Comparison of ENCODE assay signal across 7 mouse cellular contexts in the genomic region with DNA sequence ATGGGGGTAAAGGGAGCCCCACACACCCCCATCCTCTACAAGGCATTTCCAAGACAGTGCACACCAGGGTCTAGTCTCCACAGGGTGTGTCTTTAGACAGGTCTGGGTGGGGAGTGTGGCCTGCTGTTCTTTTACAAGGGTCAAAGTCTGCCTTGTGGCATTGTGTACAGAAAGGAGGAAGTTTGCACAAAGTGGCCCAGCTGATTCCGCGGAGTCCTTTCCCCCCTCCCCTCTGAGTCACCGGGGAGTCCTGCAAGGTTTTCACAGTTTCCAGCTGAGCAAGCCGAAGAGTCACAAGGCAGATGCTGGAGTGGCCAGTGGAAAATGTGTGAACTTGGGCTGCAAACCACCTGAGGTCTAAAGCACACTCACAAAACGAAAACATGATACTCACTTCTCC.
DNase-seq lines count a peak whose midpoint lies in the region; ATAC-seq and TF ChIP-seq lines count a peak whose summit lies in the region.

No protein-coding gene starts in this region.

- no peak overlapping the region for H3K9ac ChIP-seq in heart, postnatal 0 days (replicated peaks; ENCODE audit: low read depth, low read length)
- H3K9ac ChIP-seq in liver, embryonic 11.5 days (ENCODE audit: low read depth, low read length), result no peak overlapping the region
- H3K9ac ChIP-seq in forebrain, embryonic 14.5 days (ENCODE audit: low read length), result no peak overlapping the region
- no peak overlapping the region for H3K9ac ChIP-seq in hindbrain, embryonic 13.5 days

- 25% methylated on average over 5 of the region's 5 CpGs for WGBS in heart, postnatal 0 days
- 23% methylated on average over 5 of the region's 5 CpGs for WGBS in liver, embryonic 11.5 days
- WGBS in small intestine, adult 2 months, result 6% methylated on average over 5 of the region's 5 CpGs
- 66% methylated on average over 5 of the region's 5 CpGs for WGBS in forebrain, embryonic 14.5 days
- 50% methylated on average over 5 of the region's 5 CpGs for WGBS in hindbrain, embryonic 13.5 days

- ATAC-seq in heart, postnatal 0 days (ENCODE audit: insufficient read depth, low read depth), result no peak
- peak; percentile 49; the same call in 1 of the 2 replicates for ATAC-seq in liver, embryonic 11.5 days (replicated peaks; ENCODE audit: low FRiP score)
- ATAC-seq in forebrain, embryonic 14.5 days, result no peak
- ATAC-seq in hindbrain, embryonic 13.5 days (ENCODE audit: low FRiP score), result no peak

- H3K36me3 ChIP-seq in heart, postnatal 0 days (replicated peaks; ENCODE audit: control insufficient read depth, insufficient read depth, low read length), result no peaks in the 10 kb centered on the region
- H3K36me3 ChIP-seq in liver, embryonic 11.5 days (ENCODE audit: control insufficient read depth, insufficient read depth, low read length), result no peaks in the 10 kb centered on the region
- no peaks in the 10 kb centered on the region for H3K36me3 ChIP-seq in small intestine, adult 2 months (ENCODE audit: control insufficient read depth, insufficient read depth, low read length)
- no peaks in the 10 kb centered on the region for H3K36me3 ChIP-seq in forebrain, embryonic 14.5 days (ENCODE audit: control insufficient read depth, insufficient read depth, low read length)
- no peaks in the 10 kb centered on the region for H3K36me3 ChIP-seq in hindbrain, embryonic 13.5 days

- DNase-seq in adrenal gland, postnatal 36 days, result peak; percentile 34 to 46
- no peak for DNase-seq in heart, postnatal 0 days (ENCODE audit: low spot score)
- no peak for DNase-seq in liver, embryonic 11.5 days (ENCODE audit: low spot score)
- DNase-seq in ovary, postnatal 10 days (ENCODE audit: low spot score), result no peak
- no peak for DNase-seq in forebrain, embryonic 14.5 days (ENCODE audit: low spot score)

- H3K4me2 ChIP-seq in heart, postnatal 0 days (ENCODE audit: low read depth, low read length), result 0 out of 2 replicates have a peak overlapping the region, but pooled peaks have one; percentile 11
- H3K4me2 ChIP-seq in liver, embryonic 11.5 days, result no peak overlapping the region
- H3K4me2 ChIP-seq in forebrain, embryonic 14.5 days (ENCODE audit: low read length), result no peak overlapping the region
- H3K4me2 ChIP-seq in hindbrain, embryonic 13.5 days, result no peak overlapping the region

- TF ChIP-seq POLR2A in small intestine, adult 2 months (IDR thresholded peaks at IDR 0.05; ENCODE audit: low read depth, low read length), result peak; percentile 16; the same call in 1 of the 2 replicates

- no peaks in the 10 kb centered on the region for H3K27me3 ChIP-seq in heart, postnatal 0 days (ENCODE audit: control insufficient read depth, insufficient read depth, low read length)
- H3K27me3 ChIP-seq in liver, embryonic 11.5 days (replicated peaks; ENCODE audit: control insufficient read depth, insufficient read depth, low read length), result no peaks in the 10 kb centered on the region
- H3K27me3 ChIP-seq in small intestine, adult 2 months (ENCODE audit: control insufficient read depth, insufficient read depth, low read length), result no peaks in the 10 kb centered on the region
- no peaks in the 10 kb centered on the region for H3K27me3 ChIP-seq in forebrain, embryonic 14.5 days (replicated peaks; ENCODE audit: control insufficient read depth, insufficient read depth, low read length)
- H3K27me3 ChIP-seq in hindbrain, embryonic 13.5 days, result no peaks in the 10 kb centered on the region

- H3K9me3 ChIP-seq in heart, postnatal 0 days (replicated peaks; ENCODE audit: control insufficient read depth, low read length), result no peaks in the 10 kb centered on the region
- H3K9me3 ChIP-seq in liver, embryonic 11.5 days (ENCODE audit: control insufficient read depth, low read length), result no peaks in the 10 kb centered on the region
- no peaks in the 10 kb centered on the region for H3K9me3 ChIP-seq in forebrain, embryonic 14.5 days (replicated peaks; ENCODE audit: control insufficient read depth, low read length)
- H3K9me3 ChIP-seq in hindbrain, embryonic 13.5 days, result no peaks in the 10 kb centered on the region

- no peak for TF ChIP-seq EP300 in heart, postnatal 0 days (IDR thresholded peaks at IDR 0.05; ENCODE audit: low read depth)

- no peak overlapping the region for H3K27ac ChIP-seq in heart, postnatal 0 days (ENCODE audit: low read depth)
- H3K27ac ChIP-seq in liver, embryonic 11.5 days (ENCODE audit: low read depth, low read length), result no peak overlapping the region
- peak overlapping the region; percentile 89 for H3K27ac ChIP-seq in small intestine, adult 2 months (ENCODE audit: insufficient read depth, low read depth, low read length)
- no peak overlapping the region for H3K27ac ChIP-seq in forebrain, embryonic 14.5 days (ENCODE audit: low read depth, low read length)
- H3K27ac ChIP-seq in hindbrain, embryonic 13.5 days, result no peak overlapping the region

- no peak for TF ChIP-seq CTCF in heart, postnatal 0 days (IDR thresholded peaks at IDR 0.05; ENCODE audit: low read depth)
- TF ChIP-seq CTCF in small intestine, adult 2 months (IDR thresholded peaks at IDR 0.05; ENCODE audit: extremely low read depth, insufficient read length, insufficient replicate concordance, low read depth, low read length), result no peak

- H3K4me3 ChIP-seq in heart, postnatal 0 days (ENCODE audit: low read depth, low read length), result no peak overlapping the region
- H3K4me3 ChIP-seq in liver, embryonic 11.5 days (ENCODE audit: low read depth, low read length), result no peak overlapping the region
- peak overlapping the region; percentile 65; the same call in 1 of the 2 replicates for H3K4me3 ChIP-seq in small intestine, adult 2 months (ENCODE audit: low read depth, low read length)
- no peak overlapping the region for H3K4me3 ChIP-seq in forebrain, embryonic 14.5 days (ENCODE audit: low read depth, low read length)
- H3K4me3 ChIP-seq in hindbrain, embryonic 13.5 days, result no peak overlapping the region

- peaks cover 13% of the 10 kb centered on the region for H3K4me1 ChIP-seq in heart, postnatal 0 days (ENCODE audit: control insufficient read depth, insufficient read depth)
- H3K4me1 ChIP-seq in liver, embryonic 11.5 days (replicated peaks; ENCODE audit: control insufficient read depth, insufficient read depth, low read length), result peaks cover 4% of the 10 kb centered on the region; the same call in 1 of the 2 replicates
- peaks cover 21% of the 10 kb centered on the region for H3K4me1 ChIP-seq in small intestine, adult 2 months (ENCODE audit: control insufficient read depth, insufficient read depth, insufficient read length, low read length)
- H3K4me1 ChIP-seq in forebrain, embryonic 14.5 days (ENCODE audit: control insufficient read depth, insufficient read depth, low read length), result no peaks in the 10 kb centered on the region
- H3K4me1 ChIP-seq in hindbrain, embryonic 13.5 days (replicated peaks), result 0 out of 2 replicates have a peak, but pooled peaks cover 7% of the 10 kb centered on the region

Comparison
In these comparisons a context has a peak if more than half of its experiments do, and no peak if none do; other contexts are left out.
1. DNase-seq: peak in adrenal gland, postnatal 36 days (2 of 2); none in heart, postnatal 0 days (single experiment), liver, embryonic 11.5 days (single experiment), ovary, postnatal 10 days (single experiment) and forebrain, embryonic 14.5 days (single experiment).